Mouse (Mus musculus) embryo, embryonic 10 days (tissue): ENCODE data around the gene Tulp2.
"Not testable (repeated sequence)": the region's sequence is repeated elsewhere in the genome, so short reads cannot be mapped to it uniquely, and the experiment has no call there.

Experiments
- DNase-seq: peaks from one replicate; pipeline ENCODE4 v3.0.0-alpha.2; 2015; ENCODE audit warnings: low spot score

Tulp2 gene

GRCm38 (mm10) chr7:45486761-45487415 lies 5.2 kb downstream of the Tulp2 start, which contains the start of gene Gm45808:
Gm45808 (minus strand) TSS chr7:45486811.
- DNase-seq: no peak

GRCm38 (mm10) chr7:45487861-45488292 lies 6.2 kb downstream of the Tulp2 start:
- DNase-seq: peak; percentile 32

DNA sequence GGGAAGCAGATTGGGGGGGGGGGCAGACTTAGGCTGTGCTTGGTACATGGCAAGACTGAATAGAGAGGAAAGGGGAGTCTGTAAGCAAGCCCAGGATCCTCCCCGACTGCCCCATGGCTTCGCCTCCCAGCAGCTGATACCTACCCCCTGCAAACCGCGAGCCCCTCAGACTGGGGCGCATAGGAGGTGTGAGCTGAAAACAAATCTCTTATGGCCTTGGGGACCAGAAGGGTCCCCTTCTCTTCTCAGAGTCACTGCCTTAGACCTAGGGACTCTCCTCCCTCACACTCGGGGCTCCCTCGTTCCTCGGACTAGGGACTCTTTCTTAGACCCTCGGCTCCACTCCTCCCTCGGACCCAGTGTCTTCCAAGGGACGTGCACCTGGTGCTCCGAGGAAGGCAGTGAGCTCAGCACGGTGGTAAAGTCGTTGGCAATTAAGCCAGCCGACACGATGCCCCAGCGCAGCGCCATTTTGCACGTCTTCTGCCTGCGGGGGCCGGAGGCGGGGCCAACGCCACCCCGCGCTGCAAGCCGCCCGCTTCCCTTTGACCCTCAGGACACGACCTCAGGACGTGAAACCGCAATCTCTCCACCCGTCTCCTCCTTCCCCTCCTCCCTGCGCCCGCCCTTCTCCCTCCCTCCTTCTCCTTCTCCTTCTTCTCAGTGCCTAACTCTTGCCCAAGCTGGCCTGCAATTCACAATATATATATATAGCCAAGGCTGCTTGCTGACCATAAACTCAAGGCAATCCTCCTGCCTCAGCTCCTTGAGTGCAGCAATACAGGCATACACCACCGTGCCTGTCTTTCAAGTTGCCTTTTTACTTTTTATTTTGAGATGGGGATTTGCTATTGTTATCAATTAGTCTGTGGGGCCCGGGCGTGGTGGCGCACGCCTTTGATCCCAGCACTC lies 6.9 kb downstream of the Tulp2 start, which contains the start of gene Dhdh:
TSS of gene Dhdh (minus strand) at position 513 of the 912 bp plus-strand sequence.
- DNase-seq: peak; percentile 82

DNA sequence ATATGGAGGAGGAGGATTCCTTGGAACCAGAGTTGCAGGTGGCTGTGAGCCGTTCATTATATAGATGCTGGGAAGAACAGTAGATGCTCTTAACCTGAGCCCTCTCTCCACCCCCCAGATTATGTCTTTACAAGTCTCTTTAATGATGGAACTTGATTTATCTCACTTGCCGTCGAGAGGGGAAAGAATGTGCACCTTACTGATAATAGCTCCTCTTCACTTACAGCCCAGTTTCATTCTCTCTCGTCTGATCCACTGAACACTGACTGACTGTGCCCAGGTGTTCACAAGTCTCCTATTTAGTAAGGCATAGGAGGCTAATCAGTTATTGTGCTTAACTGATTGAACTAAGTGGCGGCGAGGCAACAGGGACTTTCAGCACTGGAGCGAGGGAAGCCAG lies 7.9 kb downstream of the Tulp2 start:
- no peak for DNase-seq

DNA sequence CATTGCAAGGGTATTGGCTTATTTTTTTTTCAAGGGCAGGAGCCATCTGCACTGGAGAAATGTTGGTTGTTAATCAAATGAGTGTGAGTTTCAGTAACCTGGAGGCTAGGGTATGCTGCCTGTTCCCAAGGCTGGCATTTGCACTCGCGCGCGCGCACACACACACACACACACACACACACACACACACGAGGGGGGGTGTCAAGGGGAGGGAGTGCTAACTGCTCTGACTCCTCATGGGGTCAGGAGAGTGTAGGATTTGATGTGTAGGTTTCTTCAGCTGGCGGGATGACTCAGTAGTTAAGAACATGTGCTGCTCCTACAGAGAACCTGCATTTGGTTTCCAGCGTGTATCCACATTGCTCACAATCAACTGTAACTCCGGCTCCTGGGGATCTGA lies 9.1 kb downstream of the Tulp2 start:
- peak; percentile 44 for DNase-seq

DNA sequence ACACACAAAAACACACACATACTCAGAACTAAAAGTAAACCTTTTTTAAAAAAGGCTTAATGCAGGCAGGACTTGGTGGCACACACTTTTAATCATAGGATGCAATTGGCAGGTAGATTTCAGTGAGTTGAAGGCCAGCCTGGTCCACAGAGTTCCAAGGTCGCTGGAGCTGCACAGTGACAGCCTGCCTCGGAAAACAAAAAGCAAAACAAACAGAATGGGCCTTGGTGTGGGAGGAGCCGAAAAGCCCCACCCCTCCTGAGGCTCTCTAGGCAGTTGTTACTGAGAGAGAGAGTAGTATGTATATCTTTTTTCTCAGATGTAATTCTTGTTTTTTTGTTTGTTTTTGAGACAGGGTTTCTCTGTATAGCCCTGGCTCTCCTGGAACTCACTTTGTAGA lies 9.6 kb downstream of the Tulp2 start:
- DNase-seq: no peak

DNA sequence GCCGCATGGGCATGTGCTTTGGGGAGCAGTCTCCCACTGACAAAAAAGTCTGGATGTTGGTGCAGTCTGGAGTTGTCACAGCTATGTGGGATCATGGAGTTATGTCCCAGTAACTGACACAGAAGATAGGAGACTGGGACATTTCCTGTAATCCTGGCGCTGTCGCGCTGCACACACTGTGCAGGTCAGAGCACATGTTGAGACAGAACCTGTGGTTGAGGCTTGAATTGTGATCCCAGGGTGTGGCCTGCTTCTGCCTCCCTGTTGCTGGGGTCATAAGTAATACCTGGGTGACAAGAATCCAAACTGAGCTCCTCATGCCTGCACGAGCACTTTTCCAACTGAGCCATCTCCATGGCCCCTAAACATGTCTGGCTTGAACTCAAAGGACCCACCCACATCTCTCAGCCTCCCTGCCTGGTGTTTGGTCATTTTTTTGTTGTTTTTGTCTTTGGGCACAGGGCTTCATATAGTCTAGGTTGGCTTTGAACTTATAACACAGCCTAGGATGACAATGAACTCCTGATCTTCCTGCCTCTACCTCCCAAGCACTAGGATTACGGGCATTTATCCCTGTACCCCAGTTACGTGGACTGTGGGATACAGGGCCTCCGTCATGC lies 10.7 kb downstream of the Tulp2 start:
- no peak for DNase-seq

GRCm38 (mm10) chr7:45492951-45493350 lies 11.3 kb downstream of the Tulp2 start:
- no peak for DNase-seq

- no peak for DNase-seq
These were observed 12.9 kb downstream of the Tulp2 start for GRCm38 (mm10) chr7:45494548-45494947.

DNA sequence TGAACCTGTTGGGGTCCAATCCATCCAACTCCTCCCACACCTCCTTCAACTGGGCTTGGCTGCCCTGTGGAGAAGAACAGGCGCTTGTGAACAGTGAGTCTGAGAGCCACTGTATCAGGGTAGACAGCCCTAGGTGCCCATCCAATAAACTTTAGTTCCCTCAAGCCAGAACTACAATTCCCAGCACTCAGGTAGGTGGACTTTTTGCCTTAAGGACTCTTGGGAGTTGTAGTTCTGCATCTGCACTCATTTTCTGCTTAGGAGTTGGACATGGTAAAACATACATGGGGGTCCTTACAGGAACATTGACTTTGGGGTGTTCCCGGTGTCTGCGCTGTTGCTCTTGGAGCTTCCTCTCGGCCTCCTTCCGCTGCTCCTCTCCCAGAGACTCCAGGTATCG lies 16.8 kb downstream of the Tulp2 start:
- DNase-seq: no peak

DNA sequence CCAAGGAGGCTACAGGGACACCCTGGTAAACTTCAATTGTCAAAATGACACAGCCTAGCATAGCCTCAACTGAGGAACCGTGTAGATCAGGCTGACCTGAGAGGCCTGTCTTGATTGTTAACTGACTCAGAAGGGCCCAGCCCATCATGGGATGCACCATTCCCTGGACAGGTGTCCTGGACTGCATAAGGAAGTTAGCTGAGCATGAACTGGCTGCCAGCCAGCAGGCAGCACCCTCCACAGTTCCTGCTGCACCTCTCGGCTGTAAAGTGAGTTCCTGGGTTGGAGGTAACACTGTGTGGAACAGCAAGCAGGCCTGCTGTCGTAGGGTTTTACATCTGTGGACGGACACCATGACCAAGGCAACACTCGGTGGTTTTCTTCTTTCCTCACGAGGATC lies 25.9 kb downstream of the Tulp2 start:
- DNase-seq: no peak

DNA sequence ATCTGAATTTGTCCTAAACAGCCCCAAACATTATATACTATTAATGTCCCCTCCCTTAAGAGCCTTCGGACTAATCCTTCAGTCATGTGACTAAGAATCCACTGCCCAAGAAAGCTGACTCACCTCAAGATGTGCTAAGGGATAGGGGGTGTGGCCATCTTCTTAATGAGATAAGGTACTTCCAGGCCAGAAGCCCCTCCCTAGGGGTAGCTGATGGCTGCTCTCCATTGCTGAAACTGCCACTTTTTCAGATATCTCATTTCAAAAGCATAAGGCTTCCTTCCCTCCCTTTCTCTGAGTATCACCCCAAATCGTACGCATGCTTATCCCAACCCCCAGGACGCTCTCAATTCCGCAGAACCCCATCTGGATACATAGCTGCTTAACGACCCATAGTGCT lies 26.9 kb downstream of the Tulp2 start:
- no peak for DNase-seq

DNA sequence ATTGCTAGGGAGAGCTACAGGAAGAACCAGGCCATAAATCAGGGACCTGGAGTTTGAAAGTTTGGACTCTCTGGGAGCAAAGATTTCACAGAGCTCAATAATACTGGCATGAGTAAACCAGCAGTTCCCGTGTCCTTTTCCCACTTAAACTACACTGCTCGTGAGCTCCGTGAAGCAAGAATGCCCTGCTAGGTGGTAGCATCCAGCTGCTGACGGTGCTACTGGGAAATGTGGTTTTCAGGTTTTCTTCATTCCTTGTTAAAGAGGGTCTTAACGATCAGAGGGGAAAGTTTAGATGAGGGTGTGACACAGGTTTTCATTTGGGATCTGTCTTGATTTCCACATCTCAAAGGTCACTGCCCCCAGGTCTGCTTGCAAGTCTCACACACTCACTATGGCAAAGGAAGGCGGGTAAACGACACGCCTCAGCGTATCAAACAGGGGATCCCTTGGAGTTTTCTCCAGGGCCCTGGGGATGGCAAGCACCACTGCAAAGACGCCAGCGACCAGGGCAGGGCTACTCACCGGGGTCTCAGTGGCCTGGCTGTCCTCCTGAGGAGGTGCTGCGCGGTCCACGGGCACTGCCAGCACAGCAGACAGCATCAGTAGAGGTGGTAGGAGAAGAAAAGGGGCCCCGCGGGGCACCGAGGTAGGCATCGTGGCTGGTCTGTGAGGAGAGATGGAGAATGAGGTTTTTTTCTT lies 27.7 kb downstream of the Tulp2 start:
- no peak for DNase-seq

DNA sequence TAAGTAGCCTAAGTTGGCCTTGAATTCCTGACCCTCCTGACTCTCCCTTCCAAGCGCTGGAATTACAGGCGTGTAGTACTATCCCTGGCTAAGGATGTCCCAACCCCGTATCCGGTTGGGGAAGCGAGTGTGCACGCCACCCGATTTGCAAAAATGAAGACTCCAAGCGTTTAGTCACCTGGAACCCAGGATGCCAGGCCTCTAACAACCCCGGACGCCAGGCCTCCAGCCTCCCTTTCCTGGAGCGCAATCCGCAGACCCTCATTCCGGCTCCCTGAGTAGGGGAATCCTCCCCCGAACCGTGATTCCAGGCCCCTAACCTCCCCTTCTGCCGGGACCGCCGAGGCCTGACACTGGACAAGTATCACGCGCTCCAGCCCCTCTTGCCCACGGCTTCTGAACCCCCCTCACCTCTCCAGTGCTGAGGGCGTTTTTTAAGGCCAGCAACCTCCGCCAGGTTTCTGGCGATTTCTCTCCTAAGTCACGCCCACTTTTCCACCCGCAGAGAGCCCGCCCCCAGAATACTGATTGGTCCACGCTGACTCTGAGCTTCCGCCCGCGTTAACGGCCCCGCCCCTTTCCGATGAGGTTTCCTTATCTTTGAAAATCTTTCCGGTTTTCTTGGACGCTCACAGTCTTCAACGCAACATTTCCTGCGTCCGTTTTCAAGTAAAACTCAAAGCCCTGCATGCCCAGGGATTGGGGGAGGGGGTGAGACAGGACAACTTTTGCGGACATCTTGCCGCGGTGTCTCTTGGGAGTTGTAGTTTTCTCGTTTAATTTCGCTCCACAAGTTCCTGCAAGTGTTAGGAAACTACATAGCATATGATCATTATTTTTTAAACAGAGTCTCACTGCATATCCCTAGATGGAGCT lies 28.5 kb downstream of the Tulp2 start, which contains the start of gene Nucb1:
TSS of gene Nucb1 (minus strand) at position 495 of the 876 bp plus-strand sequence.
- DNase-seq: peak; percentile 94

GRCm38 (mm10) chr7:45514411-45514810 lies 32.7 kb downstream of the Tulp2 start:
- no peak for DNase-seq

GRCm38 (mm10) chr7:45515436-45515835 lies 33.8 kb downstream of the Tulp2 start:
- peak; percentile 67 for DNase-seq

GRCm38 (mm10) chr7:45516846-45517245 lies 35.2 kb downstream of the Tulp2 start:
- DNase-seq: not testable (repeated sequence)

DNA sequence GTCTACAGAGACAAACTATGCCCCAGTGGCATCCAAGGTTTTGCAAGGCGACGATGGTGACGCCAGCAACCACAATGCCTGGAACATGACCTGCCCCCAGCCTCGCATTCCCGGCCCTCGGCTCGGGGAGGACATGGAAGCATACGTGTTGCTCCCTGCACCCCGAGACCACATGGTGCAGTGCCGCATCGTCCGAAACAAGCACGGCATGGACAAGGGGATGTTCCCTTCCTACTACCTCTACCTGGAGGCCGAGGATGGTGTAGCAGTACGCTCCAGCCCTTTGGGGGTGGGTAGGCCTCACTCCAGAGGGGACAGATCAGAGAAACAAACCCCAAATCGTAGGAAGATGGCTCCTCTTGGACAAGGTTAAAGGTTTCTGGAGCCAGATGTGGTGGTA lies 36.9 kb downstream of the Tulp2 start:
- no peak for DNase-seq

DNA sequence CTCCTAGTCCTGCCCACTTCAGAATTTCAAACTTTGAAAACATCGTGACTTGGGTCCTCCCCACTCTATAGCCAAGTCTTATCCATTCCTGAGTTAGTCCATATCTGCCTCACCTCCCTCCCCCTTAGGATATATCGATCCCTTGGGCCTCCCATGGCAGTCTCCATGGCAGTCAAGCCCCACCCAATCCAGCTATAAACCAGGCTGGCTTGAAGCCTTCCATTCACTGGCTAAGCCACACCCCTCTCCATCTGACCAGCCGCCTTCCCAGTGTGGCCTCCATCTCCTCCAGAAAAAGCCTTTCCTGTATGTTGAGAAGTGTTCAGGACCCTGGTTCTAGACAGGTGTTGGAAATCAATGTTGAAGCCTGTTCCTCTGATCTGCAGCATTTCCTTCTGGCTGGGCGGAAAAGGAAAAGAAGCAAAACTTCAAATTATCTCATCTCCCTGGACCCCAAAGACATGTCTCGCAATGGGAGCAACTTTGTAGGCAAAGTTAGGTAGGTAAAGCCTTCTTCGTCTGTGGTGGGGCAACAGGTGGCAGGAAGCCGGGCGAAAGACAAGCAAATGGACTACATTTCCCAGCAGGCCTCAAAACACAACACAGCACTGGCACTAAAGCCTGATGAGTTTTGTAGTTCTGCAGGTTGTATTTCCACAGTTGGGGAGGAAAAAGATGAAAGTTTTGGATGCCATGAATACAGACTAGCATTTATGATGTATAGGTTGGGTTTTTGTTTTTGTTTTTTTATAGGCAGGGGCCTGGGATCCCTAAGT lies 37.9 kb downstream of the Tulp2 start:
- no peak for DNase-seq

DNA sequence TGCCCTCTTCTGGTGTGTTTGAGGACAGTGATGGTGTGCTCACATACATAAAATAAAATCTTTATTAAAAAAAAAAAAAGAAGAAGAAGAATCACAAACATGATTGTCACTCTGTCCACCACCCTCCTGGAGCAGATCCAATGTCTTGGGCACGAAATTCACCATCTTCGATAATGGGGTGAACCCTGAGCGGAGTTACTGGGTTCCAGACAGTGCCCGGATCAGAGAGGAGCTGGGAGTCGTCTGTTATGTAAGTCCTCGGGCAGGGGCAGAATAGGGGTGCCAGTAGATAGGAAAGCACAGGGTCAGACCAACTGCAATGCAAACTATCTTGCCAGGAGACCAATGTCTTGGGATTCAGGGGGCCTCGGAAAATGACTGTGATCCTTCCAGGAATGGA lies 38.9 kb downstream of the Tulp2 start:
- DNase-seq: no peak
